Mouse (Mus musculus) kidney, adult 2 months (tissue): Measurements from ENCODE around the gene Sowahc. TPM values are rescaled to one million over a fixed set of nuclear protein-coding genes. Genes with fewer than 3 reads are reported as not detected.
A peak's percentile ranks its signal among the peaks of the same experiment; 100 is the strongest.

Experiments used
- DNase-seq: peaks from one replicate; pipeline ENCODE4 v3.0.0; 2021
- H3K27ac ChIP-seq: fragments of 200-500 bp; 2 replicates; pipeline ENCODE4 v1.5.1; 2012; ENCODE audit warnings: low read depth, low read length, control low read depth, inconsistent platforms; ENCODE audit not compliant: insufficient read depth
- H3K27me3 ChIP-seq: fragments of 200-500 bp; replicated peaks from 2 replicates; pipeline ENCODE4 v1.6.1; 2012; ENCODE audit warnings: mild to moderate bottlenecking, moderate library complexity, low read length, inconsistent platforms; ENCODE audit not compliant: control insufficient read depth, insufficient read depth
- H3K36me3 ChIP-seq: fragments of 200-500 bp; 2 replicates; pipeline ENCODE4 v1.6.1; 2012; ENCODE audit warnings: mild to moderate bottlenecking, moderate library complexity, low read length, inconsistent platforms; ENCODE audit not compliant: control insufficient read depth, insufficient read depth
- H3K4me1 ChIP-seq: fragments of 200-500 bp; 2 replicates; pipeline ENCODE4 v1.6.1; 2011; ENCODE audit warnings: low read length; ENCODE audit not compliant: control insufficient read depth, insufficient read depth
- H3K4me3 ChIP-seq: fragments of 200-500 bp; 2 replicates; pipeline ENCODE4 v1.5.1; 2011; ENCODE audit warnings: mild to moderate bottlenecking, low read depth, low read length, control low read depth; ENCODE audit not compliant: insufficient read depth
- CTCF ChIP-seq: fragments of 200-500 bp; conservative IDR thresholded peaks from 2 replicates; pipeline ENCODE4 v1.5.1; 2011; ENCODE audit warnings: low read depth, mild to moderate bottlenecking, control low read depth, low read length, moderate library complexity, mixed read lengths; ENCODE audit not compliant: insufficient read depth, insufficient read length
- POLR2A ChIP-seq: fragments of 200-500 bp; IDR thresholded peaks from one replicate; pipeline ENCODE4 v1.6.1; 2011; ENCODE audit warnings: low read depth, low read length, control low read depth
- WGBS: fragments of 180-500 bp; shearing (Covaris S2); methylation state at CpG from one replicate; pipeline ENCODE4 v1.1.7; 2018; 5-methylcytosine and 5-hydroxymethylcytosine counted together
- polyA plus RNA-seq: library from polyadenylated mRNA; depleted of rRNA; stranded (reverse); fragments of >200 nt; gene quantifications from 2 replicates; pipeline ENCODE4 v1.2.3, GENCODE M21; 2012; rRNA removed

Sowahc gene
- polyA plus RNA-seq = 4.3 and 4.6 TPM in 2 replicates

DNA sequence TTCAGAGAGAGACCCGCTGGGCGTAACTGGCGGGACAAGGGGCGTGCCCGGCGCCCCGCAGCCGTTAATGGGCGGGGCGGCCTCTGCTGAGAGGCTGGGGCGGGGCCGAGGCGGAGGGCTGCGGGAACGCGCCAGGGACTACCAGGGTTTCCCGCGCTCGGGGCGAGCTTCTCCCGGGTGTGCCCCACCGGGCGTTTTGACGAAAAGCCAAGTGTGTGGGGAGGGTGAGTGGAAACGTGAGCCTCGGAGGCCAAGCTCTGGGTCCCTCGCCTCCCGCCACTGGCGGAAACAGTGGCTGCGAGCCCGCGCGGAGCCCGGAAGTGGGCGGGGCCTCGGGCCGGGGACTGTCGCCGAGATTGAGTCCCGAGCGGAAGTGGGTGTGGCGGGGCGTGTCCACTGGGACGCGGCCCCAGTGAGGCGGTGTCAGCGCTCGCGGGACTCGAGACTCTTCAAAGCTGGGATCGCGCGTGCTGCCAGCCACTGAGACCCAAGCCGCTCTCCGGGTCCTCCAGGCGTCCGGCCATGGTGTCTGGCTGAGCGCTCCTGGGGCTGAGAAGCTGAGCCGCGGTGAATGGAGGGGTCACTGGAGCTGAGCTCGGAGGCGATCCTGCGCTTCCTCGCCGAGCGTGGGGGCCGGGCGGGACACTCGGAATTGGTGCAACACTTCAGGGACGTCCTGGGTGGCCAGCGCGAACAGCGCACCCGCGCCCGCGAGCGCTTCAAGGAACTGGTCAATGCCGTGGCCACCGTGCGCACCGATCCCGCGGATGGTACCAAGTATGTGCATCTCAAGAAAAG, at the start of gene Sowahc, which contains the start of gene Sept10:
Gene Sowahc (plus strand): TSS at position 481 of the 798 bp plus-strand sequence.
Gene Sept10 (minus strand): TSS at position 375 of the 798 bp plus-strand sequence.
- TF ChIP-seq POLR2A = peak; percentile 66
- TF ChIP-seq CTCF = no peak
- Histone ChIP-seq H3K36me3 (no peaks in the 10 kb centered on the region), H3K4me1 (no peaks in the 10 kb centered on the region), H3K4me3 (peak within 1 kb of the TSS; percentile 97), H3K27ac (peak within 1 kb of the TSS; percentile 82), H3K27me3 (no peaks in the 10 kb centered on the region)
- DNase-seq = peak; percentile 99
- under 1% methylated on average over 84 of the region's 84 CpGs for WGBS

DNA sequence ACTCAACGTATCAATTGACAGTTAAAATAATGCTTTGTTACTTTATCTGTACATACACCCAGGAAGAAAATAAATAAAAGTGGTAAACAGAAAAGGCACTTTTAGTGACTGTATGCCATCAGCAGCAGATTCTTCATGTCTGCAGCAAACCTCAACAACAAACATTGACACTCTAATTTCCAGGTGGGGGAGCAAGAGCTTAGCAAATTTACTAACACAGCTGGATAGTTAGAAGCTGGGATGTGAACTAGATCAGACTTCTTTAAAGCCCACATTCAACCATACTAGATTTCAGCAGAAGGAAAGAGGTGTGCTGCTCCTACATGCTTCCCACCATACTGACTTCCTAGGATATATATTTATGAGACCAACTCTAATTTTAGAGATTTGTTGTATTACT, 49.2 kb upstream of the Sowahc start:
- DNase-seq = peak; percentile 11
- Histone ChIP-seq H3K27ac (no peak overlapping the region), H3K4me3 (no peak overlapping the region), H3K27me3 (no peaks in the 10 kb centered on the region), H3K4me1 (no peaks in the 10 kb centered on the region), H3K36me3 (no peaks in the 10 kb centered on the region)
- TF ChIP-seq POLR2A (no peak), CTCF (no peak)
- WGBS = 91% methylated on average over 1 of the region's 1 CpGs

DNA sequence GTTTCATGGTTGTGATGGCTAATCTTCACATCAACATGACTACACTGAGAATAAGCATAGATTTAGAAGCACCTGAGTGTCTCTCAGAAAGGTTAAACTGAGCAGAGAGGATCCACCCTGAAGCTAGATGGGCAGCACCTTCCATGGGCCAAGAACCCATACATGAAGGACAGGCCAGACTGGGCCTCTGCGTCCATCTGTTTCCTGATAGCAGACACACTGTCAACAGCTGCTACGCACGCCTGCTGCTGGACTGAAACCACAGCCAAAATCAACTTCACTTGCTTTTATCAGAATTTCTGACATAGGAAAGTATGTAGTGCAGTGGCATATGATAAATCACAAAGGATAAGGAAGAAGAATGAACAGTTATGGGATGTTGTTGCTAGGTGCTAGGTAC, 42.1 kb upstream of the Sowahc start:
- Histone ChIP-seq H3K27me3 (no peaks in the 10 kb centered on the region), H3K27ac (no peak overlapping the region), H3K4me3 (no peak overlapping the region), H3K4me1 (no peaks in the 10 kb centered on the region), H3K36me3 (no peaks in the 10 kb centered on the region)
- peak; percentile 8 for DNase-seq
- TF ChIP-seq CTCF = no peak
- TF ChIP-seq POLR2A = no peak
- WGBS = 73% methylated on average over 3 of the region's 3 CpGs

DNA sequence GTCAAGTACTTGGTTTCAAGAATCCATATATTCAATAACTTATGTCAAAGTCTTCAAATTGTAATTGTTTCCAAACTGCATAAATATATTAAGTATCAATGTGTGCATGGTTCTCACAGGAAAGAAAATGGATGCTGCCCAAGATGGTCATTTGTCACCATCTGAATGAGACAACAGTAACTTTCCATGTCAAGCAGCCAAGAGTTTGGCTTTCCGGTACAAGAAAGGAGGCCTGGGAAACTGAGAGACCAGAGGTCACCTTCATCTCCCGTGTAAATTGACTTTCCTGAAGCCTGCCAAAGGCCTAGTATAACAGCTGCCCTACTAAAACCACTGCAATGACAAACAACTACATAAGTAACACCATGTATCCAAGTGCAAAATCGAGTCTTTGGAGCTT, 39.4 kb upstream of the Sowahc start:
- Histone ChIP-seq H3K4me1 (no peaks in the 10 kb centered on the region), H3K27me3 (no peaks in the 10 kb centered on the region), H3K27ac (peak overlapping the region; percentile 38), H3K36me3 (no peaks in the 10 kb centered on the region), H3K4me3 (no peak overlapping the region)
- TF ChIP-seq CTCF (no peak), POLR2A (no peak)
- peak; percentile 62 for DNase-seq
- 45% methylated on average over 3 of the region's 3 CpGs for WGBS

DNA sequence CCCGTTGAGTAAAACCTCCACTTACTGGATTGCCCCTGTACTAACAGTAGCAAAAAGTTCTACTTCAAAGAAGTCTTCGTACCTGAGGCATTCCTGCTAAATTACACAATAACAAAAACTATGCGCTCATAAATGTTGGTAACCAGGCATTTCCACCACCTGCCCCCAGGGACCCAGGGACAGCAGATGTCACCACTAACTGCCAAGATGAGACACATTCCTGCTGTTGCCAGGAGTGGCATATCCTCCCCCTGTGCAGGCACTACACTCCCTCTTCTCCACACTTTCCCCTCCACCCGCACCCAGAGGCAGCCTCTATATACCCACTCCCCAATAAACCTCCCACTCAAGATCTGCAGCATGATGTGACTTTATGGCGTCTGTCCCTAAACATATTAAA, 26.9 kb upstream of the Sowahc start:
- Histone ChIP-seq H3K27ac (no peak overlapping the region), H3K36me3 (no peaks in the 10 kb centered on the region), H3K4me3 (no peak overlapping the region), H3K27me3 (no peaks in the 10 kb centered on the region), H3K4me1 (no peaks in the 10 kb centered on the region)
- no peak for DNase-seq
- no peak for TF ChIP-seq POLR2A
- no peak for TF ChIP-seq CTCF
- 54% methylated on average over 5 of the region's 5 CpGs for WGBS

DNA sequence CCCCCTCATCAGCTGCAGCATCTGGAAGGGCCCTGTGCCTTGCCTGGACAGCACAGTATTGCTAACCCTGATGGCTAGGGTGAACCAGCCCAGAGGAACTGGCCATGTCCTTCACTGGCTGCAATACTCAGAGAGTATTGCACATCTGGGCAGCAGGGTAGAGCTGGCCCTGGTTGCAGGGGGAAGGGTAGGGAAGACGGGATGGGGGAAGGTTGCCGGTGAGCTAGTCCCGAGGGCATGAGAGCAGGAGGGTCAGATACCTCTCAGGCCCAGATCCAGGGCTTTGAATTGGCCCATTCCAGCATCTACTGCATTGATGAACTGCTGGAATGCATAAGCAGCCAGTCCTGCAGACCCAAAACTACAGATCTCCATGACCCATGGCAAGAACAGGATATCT, 25.0 kb upstream of the Sowahc start:
- DNase-seq = no peak
- H3K36me3 ChIP-seq = no peaks in the 10 kb centered on the region
- TF ChIP-seq POLR2A (no peak), CTCF (no peak)
- H3K27ac ChIP-seq = no peak overlapping the region
- no peaks in the 10 kb centered on the region for H3K4me1 ChIP-seq
- H3K27me3 ChIP-seq = no peaks in the 10 kb centered on the region
- H3K4me3 ChIP-seq = no peak overlapping the region
- 93% methylated on average over 3 of the region's 3 CpGs for WGBS

DNA sequence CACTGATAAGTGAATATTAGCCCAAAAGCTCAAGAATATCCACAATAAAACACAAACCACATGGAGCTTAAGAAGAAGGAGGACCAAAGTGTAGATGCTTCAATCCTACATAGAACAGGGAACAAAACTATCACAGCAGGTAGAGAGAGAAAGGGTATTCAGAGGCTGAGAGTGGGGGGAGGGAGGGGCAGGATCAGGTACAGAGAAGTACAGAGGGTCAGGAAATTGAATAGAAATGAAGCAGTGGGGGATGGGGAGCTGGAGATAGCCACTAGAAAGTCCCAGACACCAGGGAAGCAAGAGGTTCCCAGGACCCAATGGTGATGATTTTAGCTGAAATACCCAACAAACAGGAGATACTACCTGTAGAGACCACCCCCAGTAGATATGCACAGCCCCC, 21.7 kb upstream of the Sowahc start:
- Histone ChIP-seq H3K36me3 (no peaks in the 10 kb centered on the region), H3K27me3 (no peaks in the 10 kb centered on the region), H3K27ac (no peak overlapping the region), H3K4me3 (no peak overlapping the region), H3K4me1 (no peaks in the 10 kb centered on the region)
- no peak for DNase-seq
- TF ChIP-seq POLR2A (no peak), CTCF (no peak)
